Comparison of ENCODE assay signal across 8 mouse cellular contexts in genomic region chr17:24896993-24897269, GRCm38 (mm10). TPM values are rescaled to one million over a fixed set of nuclear protein-coding genes. Genes with fewer than 3 reads are reported as not detected.
A peak's percentile ranks its signal among the peaks of the same experiment; 100 is the strongest.
DNase-seq lines count a peak whose midpoint lies in the region; ATAC-seq and TF ChIP-seq lines count a peak whose summit lies in the region.

No protein-coding gene starts in this region.

- TF ChIP-seq POLR2A in kidney, adult 2 months (IDR thresholded peaks at IDR 0.05; ENCODE audit: low read depth, low read length) = no peak
- TF ChIP-seq POLR2A in MEL (IDR thresholded peaks at IDR 0.05; ENCODE audit: control insufficient read depth in 1 of 2, insufficient read depth in 1 of 2, low read depth in 1 of 2, low read length in 2 of 2, poor library complexity in 1 of 2) = no peak

- peak overlapping the region; percentile 64 for H3K9ac ChIP-seq in MEL (ENCODE audit: control insufficient read depth, low read depth, low read length, poor library complexity, severe bottlenecking)
- H3K9ac ChIP-seq in heart, embryonic 16.5 days (ENCODE audit: low read length) = peak overlapping the region; percentile 92

- no peaks in the 10 kb centered on the region for H3K27me3 ChIP-seq in kidney, adult 2 months (replicated peaks; ENCODE audit: control insufficient read depth, insufficient read depth, low read length)
- no peaks in the 10 kb centered on the region for H3K27me3 ChIP-seq in MEL (ENCODE audit: control insufficient read depth in 1 of 2, insufficient read depth in 2 of 2, low read length in 2 of 2)
- H3K27me3 ChIP-seq in heart, embryonic 16.5 days (ENCODE audit: control insufficient read depth, insufficient read depth, low read length) = no peaks in the 10 kb centered on the region
- no peaks in the 10 kb centered on the region for H3K27me3 ChIP-seq in midbrain, embryonic 10.5 days (ENCODE audit: low read depth, poor library complexity, severe bottlenecking)

- 17% methylated on average over 11 of the region's 11 CpGs for WGBS in kidney, adult 2 months
- 36% methylated on average over 11 of the region's 11 CpGs for WGBS in heart, embryonic 16.5 days
- 47% methylated on average over 11 of the region's 11 CpGs for WGBS in midbrain, embryonic 10.5 days

- no peak for TF ChIP-seq RAD21 in MEL (IDR thresholded peaks at IDR 0.05; ENCODE audit: low read depth, low read length)

- H3K27ac ChIP-seq in kidney, adult 2 months (ENCODE audit: insufficient read depth, low read depth, low read length) = peak overlapping the region; percentile 30
- H3K27ac ChIP-seq in MEL (ENCODE audit: control insufficient read depth, low read depth, low read length) = no peak overlapping the region
- peak overlapping the region; percentile 94; the same call in 1 of the 2 replicates for H3K27ac ChIP-seq in heart, embryonic 16.5 days (ENCODE audit: low read length)
- peak overlapping the region; percentile 91 for H3K27ac ChIP-seq in midbrain, embryonic 10.5 days (replicated peaks)

- TF ChIP-seq EP300 in MEL (IDR thresholded peaks at IDR 0.05; ENCODE audit: low read depth in 1 of 2, low read length in 2 of 2) = no peak

- no peak for DNase-seq in kidney, adult 2 months
- no peak for DNase-seq in kidney, postnatal 14 days
- DNase-seq in MEL (ENCODE audit: low read depth, low spot score) = no peak
- no peak for DNase-seq in midbrain, embryonic 10.5 days (ENCODE audit: low spot score)
- DNase-seq in gastrocnemius, postnatal 4 days (ENCODE audit: low spot score in 2 of 2) = no peak
- DNase-seq in adrenal gland, adult (ENCODE audit: inconsistent age in 2 of 2, low spot score in 1 of 2) = no peak

- no peak for ATAC-seq in heart, embryonic 16.5 days (replicated peaks; ENCODE audit: extremely low read depth, insufficient read depth, low FRiP score)
- no peak for ATAC-seq in activated CD4-positive, CD25-positive, alpha-beta regulatory T cell, adult 4 months

- H3K4me2 ChIP-seq in heart, embryonic 16.5 days (ENCODE audit: low read depth, low read length) = peak overlapping the region; percentile 99

- no peaks in the 10 kb centered on the region for H3K9me3 ChIP-seq in MEL (replicated peaks; ENCODE audit: insufficient read depth, low read length)
- H3K9me3 ChIP-seq in heart, embryonic 16.5 days (replicated peaks; ENCODE audit: control insufficient read depth, low read length) = no peaks in the 10 kb centered on the region
- no peaks in the 10 kb centered on the region for H3K9me3 ChIP-seq in midbrain, embryonic 10.5 days (replicated peaks)

- H3K4me1 ChIP-seq in kidney, adult 2 months (ENCODE audit: control insufficient read depth, insufficient read depth, low read length) = peaks cover 9% of the 10 kb centered on the region; the same call in 1 of the 2 replicates
- H3K4me1 ChIP-seq in MEL (ENCODE audit: control insufficient read depth in 1 of 2, insufficient read depth in 2 of 2, low read length in 2 of 2) = peaks cover 0 to 16% of the 10 kb centered on the region in 2 experiments; a peak in 2 of 4 replicates
- peaks cover 30% of the 10 kb centered on the region for H3K4me1 ChIP-seq in heart, embryonic 16.5 days (ENCODE audit: control insufficient read depth, insufficient read depth, low read length)
- peaks cover 45% of the 10 kb centered on the region for H3K4me1 ChIP-seq in midbrain, embryonic 10.5 days

- no peak for TF ChIP-seq CTCF in kidney, adult 2 months (conservative IDR thresholded peaks at IDR 0.05; ENCODE audit: insufficient read depth, insufficient read length, low read depth, low read length)
- TF ChIP-seq CTCF in MEL (IDR thresholded peaks at IDR 0.05 in 2 of 3, conservative IDR thresholded peaks at IDR 0.05 in 1 of 3; ENCODE audit: control insufficient read depth in 1 of 3, insufficient read depth in 1 of 3, low read depth in 2 of 3, low read length in 3 of 3, poor library complexity in 1 of 3, severe bottlenecking in 1 of 3) = no peak

- peak overlapping the region; percentile 87 for H3K4me3 ChIP-seq in kidney, adult 2 months (ENCODE audit: insufficient read depth, low read depth, low read length)
- peak overlapping the region; percentile 80 to 94 for H3K4me3 ChIP-seq in MEL (ENCODE audit: control insufficient read depth in 1 of 2, insufficient read depth in 1 of 2, low read depth in 2 of 2, low read length in 2 of 2)
- peak overlapping the region; percentile 90 for H3K4me3 ChIP-seq in heart, embryonic 16.5 days (ENCODE audit: low read length)
- peak overlapping the region; percentile 91 for H3K4me3 ChIP-seq in midbrain, embryonic 10.5 days

- peaks cover 34% of the 10 kb centered on the region for H3K79me2 ChIP-seq in MEL (ENCODE audit: control insufficient read depth, insufficient read depth, low read length, poor library complexity)

- 0 out of 2 replicates have a peak, but pooled peaks cover 2% of the 10 kb centered on the region for H3K36me3 ChIP-seq in kidney, adult 2 months (ENCODE audit: control insufficient read depth, insufficient read depth, low read length)
- peaks cover 0 to 7% of the 10 kb centered on the region in 2 experiments; a peak in 2 of 4 replicates for H3K36me3 ChIP-seq in MEL (ENCODE audit: control insufficient read depth in 1 of 2, insufficient read depth in 2 of 2, low read length in 2 of 2)
- peaks cover 42% of the 10 kb centered on the region for H3K36me3 ChIP-seq in heart, embryonic 16.5 days (ENCODE audit: control insufficient read depth, insufficient read depth)
- peaks cover 72% of the 10 kb centered on the region for H3K36me3 ChIP-seq in midbrain, embryonic 10.5 days

TF ChIP-seq in MEL, 35 proteins besides CTCF, POLR2A, EP300 and RAD21 (continues in another document):
- no peak for TF ChIP-seq ZMIZ1 (IDR thresholded peaks at IDR 0.05; ENCODE audit: low read depth, low read length)
- TF ChIP-seq TAL1 (IDR thresholded peaks at IDR 0.05; ENCODE audit: low read length) = no peak
- TF ChIP-seq NRF1 (IDR thresholded peaks at IDR 0.05; ENCODE audit: insufficient read depth, low read depth, low read length, poor library complexity, severe bottlenecking) = no peak
- no peak for TF ChIP-seq E2F4 (IDR thresholded peaks at IDR 0.05; ENCODE audit: borderline replicate concordance, low read depth, low read length)
- no peak for TF ChIP-seq POLR2AphosphoS5 (IDR thresholded peaks at IDR 0.05; ENCODE audit: borderline replicate concordance, low read depth, low read length)

RNA-seq across cellular contexts. Expression of gene Nme3, which starts 0.6 kb away (rescaled TPM):
- polyA plus RNA-seq in kidney, adult 2 months (2012; rRNA removed) = 112 and 115 TPM in 2 replicates
- 24.4 and 29.1 TPM in 2 replicates for total RNA-seq in MEL (2012; rRNA removed)
- 10 to 100 TPM in 1 of 2 experiments, not detected in 1; 22.1 TPM for polyA plus RNA-seq in MEL (2012; ENCODE audit: insufficient read depth in 1 of 2, insufficient read length in 2 of 2, low read depth in 1 of 2, low replicate concordance in 2 of 2, missing spikeins in 1 of 2)
- 38.2 and 42.1 TPM in 2 replicates for polyA plus RNA-seq in heart, embryonic 16.5 days (2015; fragmentation: Nextera tagmentation; extraction: Ambion mirVana)
- polyA plus RNA-seq in midbrain, embryonic 10.5 days (2016; fragmentation: Nextera tagmentation; extraction: Ambion mirVana) = 46.2 and 47.0 TPM in 2 replicates
- polyA plus RNA-seq in activated CD4-positive, CD25-positive, alpha-beta regulatory T cell, adult 4 months (2017; shearing (Covaris generic)) = 10 to 100 TPM; 51.5 to 53.2 TPM
- 10 to 100 TPM; 10.3 to 14.5 TPM for total RNA-seq in gastrocnemius, postnatal 4 days (2021)

RNA-seq across cellular contexts. Expression of gene Mrps34, which starts 2.0 kb away (rescaled TPM):
- 162 and 199 TPM in 2 replicates for polyA plus RNA-seq in kidney, adult 2 months (2012; rRNA removed)
- 60.1 and 74.8 TPM in 2 replicates for total RNA-seq in MEL (2012; rRNA removed)
- polyA plus RNA-seq in MEL (2012; ENCODE audit: insufficient read depth in 1 of 2, insufficient read length in 2 of 2, low read depth in 1 of 2, low replicate concordance in 2 of 2, missing spikeins in 1 of 2) = 10 to 100 TPM in 1 of 2 experiments, not detected in 1; 82.0 TPM
- 86.8 and 94.8 TPM in 2 replicates for polyA plus RNA-seq in heart, embryonic 16.5 days (2015; fragmentation: Nextera tagmentation; extraction: Ambion mirVana)
- 94.7 and 98.1 TPM in 2 replicates for polyA plus RNA-seq in midbrain, embryonic 10.5 days (2016; fragmentation: Nextera tagmentation; extraction: Ambion mirVana)
- polyA plus RNA-seq in activated CD4-positive, CD25-positive, alpha-beta regulatory T cell, adult 4 months (2017; shearing (Covaris generic)) = 10 to 100 TPM; 77.7 to 87.5 TPM
- 10 to 100 TPM; 93.0 to 94.7 TPM for total RNA-seq in gastrocnemius, postnatal 4 days (2021)

RNA-seq across cellular contexts. Expression of gene Eme2, which starts 2.0 kb away (rescaled TPM):
- 32.2 and 40.7 TPM in 2 replicates for polyA plus RNA-seq in kidney, adult 2 months (2012; rRNA removed)
- 19.5 and 26.8 TPM in 2 replicates for total RNA-seq in MEL (2012; rRNA removed)
- polyA plus RNA-seq in MEL (2012; ENCODE audit: insufficient read depth in 1 of 2, insufficient read length in 2 of 2, low read depth in 1 of 2, low replicate concordance in 2 of 2, missing spikeins in 1 of 2) = 10 to 100 TPM in 1 of 2 experiments, not detected in 1; 15.1 TPM
- 18.2 and 20.4 TPM in 2 replicates for polyA plus RNA-seq in heart, embryonic 16.5 days (2015; fragmentation: Nextera tagmentation; extraction: Ambion mirVana)
- polyA plus RNA-seq in midbrain, embryonic 10.5 days (2016; fragmentation: Nextera tagmentation; extraction: Ambion mirVana) = 28.9 and 33.9 TPM in 2 replicates
- 10 to 100 TPM; 12.8 to 26.0 TPM for polyA plus RNA-seq in activated CD4-positive, CD25-positive, alpha-beta regulatory T cell, adult 4 months (2017; shearing (Covaris generic))
- total RNA-seq in gastrocnemius, postnatal 4 days (2021) = 10 to 100 TPM; 27.8 to 28.0 TPM

RNA-seq across cellular contexts. Expression of gene Spsb3, which starts 10.5 kb away (rescaled TPM):
- 55.5 and 69.0 TPM in 2 replicates for polyA plus RNA-seq in kidney, adult 2 months (2012; rRNA removed)
- 27.2 and 34.5 TPM in 2 replicates for total RNA-seq in MEL (2012; rRNA removed)
- 10 to 100 TPM in 1 of 2 experiments, not detected in 1; 30.2 TPM for polyA plus RNA-seq in MEL (2012; ENCODE audit: insufficient read depth in 1 of 2, insufficient read length in 2 of 2, low read depth in 1 of 2, low replicate concordance in 2 of 2, missing spikeins in 1 of 2)
- 33.7 and 34.0 TPM in 2 replicates for polyA plus RNA-seq in heart, embryonic 16.5 days (2015; fragmentation: Nextera tagmentation; extraction: Ambion mirVana)
- polyA plus RNA-seq in midbrain, embryonic 10.5 days (2016; fragmentation: Nextera tagmentation; extraction: Ambion mirVana) = 46.6 and 50.4 TPM in 2 replicates
- 10 to 100 TPM; 38.5 to 50.9 TPM for polyA plus RNA-seq in activated CD4-positive, CD25-positive, alpha-beta regulatory T cell, adult 4 months (2017; shearing (Covaris generic))
- total RNA-seq in gastrocnemius, postnatal 4 days (2021) = 10 to 100 TPM; 29.0 to 32.3 TPM

RNA-seq across cellular contexts. Expression of gene Nubp2, which starts 10.8 kb away (rescaled TPM):
- 37.2 and 38.4 TPM in 2 replicates for polyA plus RNA-seq in kidney, adult 2 months (2012; rRNA removed)
- total RNA-seq in MEL (2012; rRNA removed) = 109 and 141 TPM in 2 replicates
- polyA plus RNA-seq in MEL (2012; ENCODE audit: insufficient read depth in 1 of 2, insufficient read length in 2 of 2, low read depth in 1 of 2, low replicate concordance in 2 of 2, missing spikeins in 1 of 2) = 100 to 1,000 TPM in 1 of 2 experiments, not detected in 1; 191 TPM
- polyA plus RNA-seq in heart, embryonic 16.5 days (2015; fragmentation: Nextera tagmentation; extraction: Ambion mirVana) = 37.9 and 38.3 TPM in 2 replicates
- 85.5 and 87.0 TPM in 2 replicates for polyA plus RNA-seq in midbrain, embryonic 10.5 days (2016; fragmentation: Nextera tagmentation; extraction: Ambion mirVana)
- polyA plus RNA-seq in activated CD4-positive, CD25-positive, alpha-beta regulatory T cell, adult 4 months (2017; shearing (Covaris generic)) = 100 to 1,000 TPM in 1 of 2 experiments, 10 to 100 TPM in 1; 88.6 to 103 TPM
- 10 to 100 TPM; 19.2 to 21.4 TPM for total RNA-seq in gastrocnemius, postnatal 4 days (2021)
